Mouse (Mus musculus): ENCODE results near the gene Oas1h.
"Not testable (repeated sequence)": the region's sequence is repeated elsewhere in the genome, so short reads cannot be mapped to it uniquely, and the experiment has no call there.

The Oas1h gene

DNA sequence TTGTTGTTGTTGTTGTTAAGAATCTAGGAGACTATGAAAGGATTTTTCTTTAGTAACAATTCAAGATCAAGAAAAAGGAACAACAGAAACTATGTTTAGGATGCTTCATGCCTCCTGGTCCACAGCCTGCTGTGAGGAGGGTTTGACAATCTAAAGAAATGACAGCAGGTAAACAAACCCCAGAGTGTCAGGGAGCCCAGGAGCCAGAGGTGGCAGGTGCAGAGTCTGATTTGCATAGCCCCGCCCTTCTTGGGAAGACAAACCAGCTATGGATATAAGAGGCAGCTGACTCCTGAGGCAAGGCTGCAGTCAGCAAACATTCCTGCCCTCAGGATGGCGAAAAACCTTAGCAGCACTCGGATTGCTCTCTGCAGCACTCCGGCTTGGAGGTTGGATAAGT lies at the start of gene Oas1h:
Oas1h (plus strand) TSS at position 301 of the 400 bp plus-strand sequence.
- DNase-seq = no peak

DNA sequence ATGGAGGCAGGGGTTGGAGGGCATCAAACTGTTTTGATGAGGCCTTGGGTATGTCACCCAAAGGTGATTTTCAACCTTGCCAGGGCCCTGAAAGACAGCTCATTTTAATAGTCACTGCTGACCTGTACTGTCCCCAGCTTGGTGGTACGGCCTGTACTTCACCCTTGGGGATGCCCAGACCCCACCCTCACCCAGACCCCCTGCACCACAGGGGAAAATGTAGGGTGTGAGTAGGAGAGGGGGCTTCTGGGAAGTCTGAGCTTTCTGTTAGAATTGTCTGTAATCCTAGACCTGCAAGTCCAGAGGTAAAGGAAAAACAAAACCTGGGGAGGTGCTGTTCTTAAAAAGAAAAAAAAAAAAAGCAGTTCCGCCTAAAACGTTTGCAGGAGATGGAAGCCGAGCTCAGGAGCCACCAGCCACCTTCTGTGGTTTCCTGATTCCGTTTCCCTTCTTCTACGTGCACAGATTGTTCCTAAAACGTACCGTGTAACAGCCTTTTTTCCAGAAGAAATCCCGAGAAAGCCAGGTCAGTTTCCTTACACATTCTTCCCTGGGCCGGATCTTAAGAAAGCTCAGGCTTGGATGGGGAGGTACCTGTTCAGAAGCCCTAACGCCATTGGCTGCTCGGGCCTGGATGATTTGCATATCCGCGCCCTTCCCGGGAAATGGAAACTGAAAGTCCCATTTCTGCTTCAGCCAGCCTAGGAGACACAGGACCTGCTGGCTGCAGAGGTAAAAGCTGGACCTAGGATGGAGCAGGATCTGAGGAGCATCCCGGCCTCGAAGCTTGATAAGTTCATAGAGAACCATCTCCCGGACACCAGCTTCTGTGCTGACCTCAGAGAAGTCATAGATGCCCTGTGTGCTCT lies 49.0 kb upstream of the Oas1h start, which contains the start of gene Oas1c:
Oas1c (minus strand) TSS at position 564 of the 869 bp plus-strand sequence.
- peak; percentile 91 to 93 for DNase-seq

GRCm38 (mm10) chr5:120813023-120813422 lies 48.2 kb upstream of the Oas1h start:
- no peak for DNase-seq

DNA sequence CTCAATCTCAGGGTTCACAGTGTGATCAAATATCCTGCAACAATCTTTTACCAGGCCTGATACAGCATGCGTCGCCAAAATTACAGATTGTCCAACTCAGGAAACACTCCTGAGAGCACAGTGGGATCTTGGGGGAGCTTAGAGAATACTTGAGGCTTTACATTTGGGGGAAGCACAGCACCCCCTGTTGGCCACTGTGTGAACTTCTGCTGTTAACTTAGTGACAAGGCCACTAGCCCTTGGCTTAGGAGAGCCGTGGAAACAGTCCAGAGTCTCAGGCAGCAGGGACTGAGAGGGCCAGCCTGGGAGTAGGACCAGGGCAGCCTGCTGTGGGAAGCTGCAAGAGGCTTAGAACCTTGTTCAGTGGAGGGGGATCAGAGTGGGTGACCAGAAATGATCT lies 45.3 kb upstream of the Oas1h start:
- DNase-seq = peak in 1 of 2 experiments; percentile 52

GRCm38 (mm10) chr5:120818999-120819398 lies 42.2 kb upstream of the Oas1h start:
- DNase-seq = no peak

DNA sequence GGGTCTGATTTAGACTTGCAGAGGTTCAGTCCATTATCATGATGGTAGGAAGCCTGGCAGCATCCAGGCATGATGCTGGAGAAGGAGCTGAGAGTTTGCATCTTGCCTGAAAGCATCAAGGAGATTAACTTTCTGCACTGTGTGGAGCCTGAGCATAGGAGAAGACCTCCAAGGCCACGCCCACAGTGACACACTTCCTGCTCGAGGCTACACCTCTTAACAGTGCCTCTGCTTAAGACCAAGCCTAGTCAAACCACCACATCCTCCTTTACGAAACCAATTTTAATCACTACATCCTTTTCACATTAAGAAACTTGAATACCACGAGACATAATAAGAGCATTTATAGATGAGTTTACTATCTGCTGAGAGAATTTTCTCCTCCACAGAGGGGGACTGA lies 30.2 kb upstream of the Oas1h start:
- no peak for DNase-seq

DNA sequence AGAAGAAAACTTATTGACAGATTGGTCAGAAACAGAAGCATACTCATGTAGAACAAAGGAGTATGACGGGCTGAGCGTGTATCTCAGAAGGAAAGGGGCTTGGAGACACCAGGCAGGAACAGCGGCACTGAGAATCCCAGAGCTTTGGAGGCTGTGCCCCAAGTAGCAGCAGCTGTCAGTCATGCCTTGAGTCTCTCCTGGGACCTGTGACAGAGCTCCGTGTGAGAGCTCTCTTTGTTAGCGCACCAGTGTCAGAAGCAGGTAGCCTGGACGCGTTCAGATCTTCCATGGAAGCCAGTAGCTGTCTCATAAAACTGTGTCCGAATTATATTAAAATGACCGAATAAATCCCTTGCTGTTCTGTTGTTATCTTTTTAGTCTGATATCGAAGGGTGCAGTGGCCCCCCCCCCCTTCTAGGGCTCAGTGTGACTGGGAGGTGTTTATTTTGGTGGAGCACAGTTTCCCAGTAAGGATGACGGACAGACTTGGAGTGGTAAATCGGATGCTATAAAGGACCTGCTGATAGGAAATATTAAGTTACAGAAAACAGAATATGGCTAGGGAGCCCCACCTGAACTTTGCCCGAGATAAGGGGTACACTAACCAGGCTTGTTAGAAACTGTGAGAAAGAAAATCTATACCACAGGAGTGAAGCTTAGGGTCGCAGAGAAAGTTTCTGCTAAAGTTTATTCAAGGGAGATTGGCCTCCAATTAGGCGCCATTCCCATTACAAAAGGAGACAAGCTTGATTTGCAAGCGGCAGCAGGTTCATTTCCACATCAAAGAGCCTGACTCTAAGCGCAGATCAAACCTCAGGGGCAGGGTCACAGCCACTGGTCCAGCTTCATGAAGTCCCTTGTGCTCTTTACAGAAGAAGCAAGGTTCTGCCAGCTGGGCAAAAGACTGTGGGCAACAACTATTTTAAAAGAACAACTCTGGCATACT lies 27.6 kb upstream of the Oas1h start:
- DNase-seq = no peak

GRCm38 (mm10) chr5:120836731-120837585 lies 24.3 kb upstream of the Oas1h start:
- peak in 1 of 2 experiments; percentile 62 for DNase-seq

GRCm38 (mm10) chr5:120844713-120845112 lies 16.5 kb upstream of the Oas1h start:
- peak; percentile 6 to 20 for DNase-seq

DNA sequence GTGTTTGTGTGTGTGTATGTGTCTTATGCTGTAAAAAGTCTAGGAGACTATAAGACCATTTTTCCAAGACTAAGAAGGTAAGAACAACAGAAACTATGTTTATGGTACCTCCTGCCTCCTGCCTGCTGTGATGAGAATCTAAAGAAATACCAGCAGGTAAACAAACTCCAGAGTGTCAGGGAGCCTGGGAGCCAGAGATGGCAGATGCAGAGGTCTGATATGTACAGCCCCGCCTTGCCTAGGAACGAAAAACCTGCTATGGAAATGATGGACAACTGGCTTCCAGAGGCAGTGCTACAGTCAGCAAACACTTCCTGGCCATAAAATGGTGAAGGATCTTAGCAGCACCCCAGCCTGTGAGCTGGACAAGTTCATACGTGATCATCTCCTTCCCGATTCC lies 14.2 kb upstream of the Oas1h start, which contains the start of gene Oas1f:
Oas1f (plus strand) TSS at position 301 of the 400 bp plus-strand sequence.
- DNase-seq = no peak

DNA sequence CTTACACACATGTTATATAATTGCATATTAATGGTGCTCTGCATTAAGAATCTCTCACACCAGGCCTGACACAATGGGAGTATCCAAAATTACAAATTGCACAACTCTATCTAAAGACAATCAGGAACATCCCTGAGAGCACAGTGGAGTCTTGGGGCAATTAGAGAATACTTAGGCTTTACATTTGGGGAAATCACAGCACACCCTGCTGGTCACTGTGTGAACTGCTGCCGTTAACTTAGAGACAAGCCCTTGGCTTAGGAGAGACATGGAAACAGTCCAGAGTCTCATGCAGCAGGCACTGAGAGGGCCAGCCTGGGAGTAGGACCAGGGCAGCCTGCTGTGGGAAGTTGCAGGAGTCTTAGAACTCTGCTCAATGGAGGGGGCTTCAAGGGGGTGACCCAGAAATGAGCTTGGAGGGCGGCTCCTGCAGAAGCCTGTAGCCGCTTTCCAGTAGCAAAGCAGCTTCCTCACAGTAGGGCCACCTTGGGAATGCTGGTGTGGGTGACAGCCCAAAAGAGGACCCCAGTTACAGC lies 11.6 kb upstream of the Oas1h start:
- peak; percentile 15 to 60 for DNase-seq

GRCm38 (mm10) chr5:120859241-120859640 lies 2.0 kb upstream of the Oas1h start:
- no peak for DNase-seq

GRCm38 (mm10) chr5:120865336-120865860 lies 4.2 kb downstream of the Oas1h start:
- peak in 1 of 2 experiments; percentile 19 for DNase-seq

GRCm38 (mm10) chr5:120869436-120870015 lies 8.3 kb downstream of the Oas1h start:
- DNase-seq = no peak

- no peak for DNase-seq
These were observed 8.9 kb downstream of the Oas1h start for GRCm38 (mm10) chr5:120870081-120870480.

- no peak for DNase-seq
These were observed 9.6 kb downstream of the Oas1h start for GRCm38 (mm10) chr5:120870782-120871181.

GRCm38 (mm10) chr5:120871469-120871868 lies 10.2 kb downstream of the Oas1h start:
- no peak for DNase-seq

DNA sequence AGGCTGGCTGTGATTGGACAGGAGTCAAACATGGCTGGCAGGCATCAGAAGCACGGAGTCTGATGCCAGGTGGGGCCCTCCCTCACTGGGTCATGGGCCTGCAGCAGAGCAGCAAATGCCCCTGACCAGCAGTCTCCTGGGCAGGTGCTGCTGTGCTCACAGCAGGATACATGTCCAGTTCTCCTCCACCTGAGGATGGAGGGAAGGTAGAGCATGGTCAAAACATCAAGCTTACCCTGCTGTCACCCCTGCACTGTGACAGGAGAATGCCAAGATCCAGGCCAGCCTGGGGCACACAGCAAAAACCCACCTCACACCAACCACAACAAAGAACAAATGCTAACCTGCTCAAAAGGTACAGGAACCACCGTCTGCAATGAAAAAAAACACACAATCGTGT lies 15.6 kb downstream of the Oas1h start:
- DNase-seq = not testable (repeated sequence)

- DNase-seq = not testable (repeated sequence)
These were observed 16.2 kb downstream of the Oas1h start for GRCm38 (mm10) chr5:120877407-120877806.

- not testable (repeated sequence) for DNase-seq
These were observed 17.6 kb downstream of the Oas1h start for GRCm38 (mm10) chr5:120878803-120879202.

GRCm38 (mm10) chr5:120881681-120882080 lies 20.5 kb downstream of the Oas1h start:
- not testable (repeated sequence) for DNase-seq

Measured in kidney, adult 8-10 months (tissue).